Mouse (Mus musculus) C2C12 (cell line): ENCODE results near the gene Tapt1.

Experiments
- CEBPB ChIP-seq: IDR thresholded peaks from one replicate; pipeline ENCODE4 v1.6.1; 2011; ENCODE audit warnings: low read depth, mild to moderate bottlenecking, control low read depth, moderate library complexity
- CTCF ChIP-seq: IDR thresholded peaks from one replicate; pipeline ENCODE4 v1.5.1; 2011; ENCODE audit not compliant: control insufficient read depth, insufficient read depth, insufficient read length
- MAX ChIP-seq: IDR thresholded peaks from one replicate; pipeline ENCODE4 v1.6.1; 2011; ENCODE audit warnings: mild to moderate bottlenecking, control low read depth
- MYOD1 ChIP-seq: IDR thresholded peaks from one replicate; pipeline ENCODE4 v1.6.1; 2011; ENCODE audit warnings: low read depth; ENCODE audit not compliant: control insufficient read depth, insufficient read length
- USF1 ChIP-seq: IDR thresholded peaks from one replicate; pipeline ENCODE4 v1.6.1; 2011; ENCODE audit warnings: low read depth, mild to moderate bottlenecking, control low read depth, moderate library complexity

DNA sequence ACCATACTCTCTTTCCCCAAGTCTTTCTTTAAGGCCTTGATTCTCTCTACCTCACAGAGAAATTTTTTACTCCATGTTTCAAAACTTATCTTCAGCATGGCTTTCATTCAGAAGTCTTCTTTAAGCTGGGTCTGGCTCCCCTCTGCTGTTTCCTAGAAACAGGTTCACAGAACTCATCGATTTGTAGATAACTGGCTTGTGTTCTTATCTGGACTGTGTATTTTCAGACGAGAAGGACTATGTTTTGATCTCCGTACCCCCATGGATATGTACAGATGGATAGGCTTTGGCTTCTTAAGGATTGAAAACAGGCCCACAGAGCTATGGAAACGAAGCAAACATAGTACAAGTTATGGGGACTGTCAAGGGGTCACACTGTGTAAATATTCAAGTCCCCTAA lies 26.0 kb upstream of the Tapt1 start:
- TF ChIP-seq CTCF: no peak
- no peak for TF ChIP-seq CEBPB
- TF ChIP-seq MYOD1: no peak
- no peak for TF ChIP-seq USF1
- TF ChIP-seq MAX: no peak
